Mouse (Mus musculus): Measurements from ENCODE around the gene Pax5. TPM values are rescaled to one million over a fixed set of nuclear protein-coding genes. Genes with fewer than 3 reads are reported as not detected.

The Pax5 gene
- polyA plus RNA-seq, 1 experiment from 2014 or later: 1.2 TPM

DNA sequence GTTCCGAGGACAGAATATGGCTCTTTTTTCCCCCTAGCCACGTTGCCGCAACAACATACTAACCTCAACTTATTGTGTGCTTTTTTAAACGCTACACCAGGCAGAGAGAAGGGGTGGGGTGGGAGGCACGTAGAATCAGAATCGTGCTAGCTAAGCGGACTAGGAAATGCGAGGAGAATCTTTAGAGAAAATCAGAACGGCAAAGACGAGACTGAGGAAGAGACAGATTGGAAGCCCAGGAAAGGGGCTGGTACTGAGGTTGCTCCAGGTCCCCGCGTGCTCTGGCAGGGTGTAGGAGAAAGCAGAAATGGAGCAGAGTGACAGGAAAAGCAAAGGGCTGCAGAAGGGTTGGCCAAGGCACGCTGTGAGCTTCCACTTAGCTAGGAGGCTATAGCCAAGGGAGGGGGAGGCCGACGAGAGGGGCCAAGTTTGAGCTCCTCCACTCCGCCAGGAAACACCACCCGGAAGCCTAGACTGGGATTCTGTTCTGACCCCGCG, 3.3 kb upstream of the Pax5 start:
- 1% methylated on average over 19 of the region's 19 CpGs for WGBS
- Histone ChIP-seq H3K4me3 (replicated peaks) (no peak overlapping the region), H3K4me1 (peaks cover 15% of the 10 kb centered on the region), H3K9me3 (replicated peaks) (no peaks in the 10 kb centered on the region), H3K27ac (replicated peaks) (no peak overlapping the region), H3K9ac (replicated peaks) (no peak overlapping the region), H3K27me3 (replicated peaks) (peaks cover 90% of the 10 kb centered on the region), H3K4me2 (no peak overlapping the region), H3K36me3 (no peaks in the 10 kb centered on the region)
- ATAC-seq (ENCODE audit: low FRiP score): no peak

DNA sequence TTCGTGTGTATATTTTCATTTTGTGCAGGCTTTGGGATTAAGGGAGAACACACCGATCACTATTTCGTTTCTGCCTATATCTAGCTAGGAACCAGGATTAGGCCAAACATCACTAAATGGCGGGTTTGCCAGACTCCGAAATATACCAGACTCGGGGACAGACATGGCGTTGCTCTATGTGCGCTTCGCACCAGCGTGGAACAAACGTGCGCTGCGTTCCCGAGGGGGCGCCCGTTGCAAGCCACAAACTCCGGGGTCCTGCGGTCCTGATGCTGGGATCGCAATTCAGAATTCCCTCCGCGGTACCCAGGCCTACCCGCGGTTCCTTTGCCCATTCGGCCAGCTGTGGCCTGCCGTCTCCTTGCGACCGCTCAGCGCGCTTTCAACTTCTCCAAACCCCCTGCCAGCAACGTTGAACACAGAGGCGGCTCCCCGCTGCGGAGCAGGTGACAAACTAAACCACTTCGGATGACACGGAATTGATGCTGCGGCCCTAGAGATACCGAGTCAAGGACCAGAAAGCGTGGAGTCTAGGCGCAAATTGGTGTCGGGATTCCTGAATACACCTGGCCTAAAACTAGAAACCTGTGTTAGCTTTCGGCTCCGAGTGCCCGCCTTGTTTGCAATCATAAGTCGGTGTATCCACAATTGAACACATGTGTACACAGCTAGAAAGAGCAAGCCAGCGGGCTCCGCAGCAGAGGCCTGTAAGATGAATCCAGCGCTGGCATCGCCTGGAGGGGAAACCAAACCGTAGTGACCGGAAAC, 2.7 kb upstream of the Pax5 start:
- Histone ChIP-seq H3K9me3 (replicated peaks) (no peaks in the 10 kb centered on the region), H3K4me1 (peaks cover 15% of the 10 kb centered on the region), H3K4me2 (peak overlapping the region; percentile 9; the same call in 1 of the 2 replicates), H3K9ac (replicated peaks) (no peak overlapping the region), H3K27me3 (replicated peaks) (peaks cover 90% of the 10 kb centered on the region), H3K36me3 (no peaks in the 10 kb centered on the region), H3K4me3 (replicated peaks) (no peak overlapping the region), H3K27ac (replicated peaks) (no peak overlapping the region)
- WGBS: under 1% methylated on average over 50 of the region's 50 CpGs
- ATAC-seq (ENCODE audit: low FRiP score): no peak

GRCm38 (mm10) chr4:44712051-44712700, 1.9 kb upstream of the Pax5 start:
- Histone ChIP-seq H3K9me3 (replicated peaks) (no peaks in the 10 kb centered on the region), H3K4me1 (peaks cover 15% of the 10 kb centered on the region), H3K9ac (replicated peaks) (no peak overlapping the region), H3K27ac (replicated peaks) (no peak overlapping the region), H3K4me2 (no peak overlapping the region), H3K27me3 (replicated peaks) (peaks cover 90% of the 10 kb centered on the region), H3K4me3 (replicated peaks) (no peak overlapping the region), H3K36me3 (no peaks in the 10 kb centered on the region)
- no peak for ATAC-seq (ENCODE audit: low FRiP score)
- WGBS: under 1% methylated on average over 25 of the region's 25 CpGs

GRCm38 (mm10) chr4:44711136-44711900, 1.0 kb upstream of the Pax5 start:
- no peak for ATAC-seq (ENCODE audit: low FRiP score)
- Histone ChIP-seq H3K9me3 (replicated peaks) (no peaks in the 10 kb centered on the region), H3K36me3 (no peaks in the 10 kb centered on the region), H3K27me3 (replicated peaks) (peaks cover 90% of the 10 kb centered on the region), H3K4me3 (replicated peaks) (no peak overlapping the region), H3K4me2 (no peak overlapping the region), H3K27ac (replicated peaks) (no peak overlapping the region), H3K4me1 (peaks cover 15% of the 10 kb centered on the region), H3K9ac (replicated peaks) (no peak overlapping the region)
- 1% methylated on average over 25 of the region's 25 CpGs for WGBS

GRCm38 (mm10) chr4:44710701-44711097, 412 bp upstream of the Pax5 start:
- ATAC-seq (ENCODE audit: low FRiP score): no peak
- Histone ChIP-seq H3K9ac (replicated peaks) (no peak overlapping the region), H3K36me3 (no peaks in the 10 kb centered on the region), H3K4me3 (replicated peaks) (no peak overlapping the region), H3K27me3 (replicated peaks) (peaks cover 95% of the 10 kb centered on the region), H3K4me2 (no peak overlapping the region), H3K9me3 (replicated peaks) (no peaks in the 10 kb centered on the region), H3K27ac (replicated peaks) (no peak overlapping the region), H3K4me1 (peaks cover 15% of the 10 kb centered on the region)
- 1% methylated on average over 30 of the region's 30 CpGs for WGBS

- H3K4me2 ChIP-seq: no peak overlapping the region
- H3K36me3 ChIP-seq: no peaks in the 10 kb centered on the region
- peaks cover 95% of the 10 kb centered on the region for H3K27me3 ChIP-seq (replicated peaks)
- no peak overlapping the region for H3K9ac ChIP-seq (replicated peaks)
- H3K4me1 ChIP-seq: peaks cover 24% of the 10 kb centered on the region
- ATAC-seq (ENCODE audit: low FRiP score): no peak
- no peaks in the 10 kb centered on the region for H3K9me3 ChIP-seq (replicated peaks)
- no peak overlapping the region for H3K27ac ChIP-seq (replicated peaks)
- H3K4me3 ChIP-seq (replicated peaks): no peak overlapping the region
These were observed 1.1 kb downstream of the Pax5 start for GRCm38 (mm10) chr4:44709091-44709695.

DNA sequence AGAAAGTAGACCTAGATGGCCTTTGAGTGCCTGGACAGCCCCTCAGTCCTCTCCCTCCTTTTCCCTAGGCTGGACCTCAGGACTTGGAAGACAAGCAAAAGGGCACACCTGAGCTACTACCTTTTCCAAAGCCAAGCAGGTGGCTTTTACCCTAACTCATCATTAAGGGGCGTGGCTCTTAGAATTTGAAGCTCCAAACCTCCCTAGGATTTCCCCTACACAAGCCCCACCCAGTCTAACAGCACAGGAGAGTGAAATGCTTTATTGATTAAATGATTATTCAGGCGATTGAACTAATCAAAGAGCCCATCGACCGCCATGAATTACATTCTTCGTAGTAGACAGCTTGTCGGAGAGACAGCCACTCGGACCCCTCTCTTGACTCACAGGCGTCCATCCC, 2.0 kb downstream of the Pax5 start:
- Histone ChIP-seq H3K27me3 (replicated peaks) (peaks cover 93% of the 10 kb centered on the region), H3K27ac (replicated peaks) (no peak overlapping the region), H3K4me2 (no peak overlapping the region), H3K9ac (replicated peaks) (no peak overlapping the region), H3K4me3 (replicated peaks) (no peak overlapping the region), H3K4me1 (peaks cover 33% of the 10 kb centered on the region), H3K36me3 (no peaks in the 10 kb centered on the region), H3K9me3 (replicated peaks) (no peaks in the 10 kb centered on the region)
- 53% methylated on average over 8 of the region's 8 CpGs for WGBS
- ATAC-seq (ENCODE audit: low FRiP score): no peak

GRCm38 (mm10) chr4:44706865-44707264, 3.4 kb downstream of the Pax5 start:
- Histone ChIP-seq H3K9ac (replicated peaks) (no peak overlapping the region), H3K36me3 (no peaks in the 10 kb centered on the region), H3K9me3 (replicated peaks) (no peaks in the 10 kb centered on the region), H3K4me3 (replicated peaks) (no peak overlapping the region), H3K4me1 (peaks cover 37% of the 10 kb centered on the region), H3K27ac (replicated peaks) (no peak overlapping the region), H3K27me3 (replicated peaks) (peaks cover 85% of the 10 kb centered on the region), H3K4me2 (no peak overlapping the region)
- no peak for ATAC-seq (ENCODE audit: low FRiP score)
- 32% methylated on average over 1 of the region's 1 CpGs for WGBS

GRCm38 (mm10) chr4:44705967-44706366, 4.3 kb downstream of the Pax5 start:
- no peaks in the 10 kb centered on the region for H3K9me3 ChIP-seq (replicated peaks)
- H3K36me3 ChIP-seq: no peaks in the 10 kb centered on the region

DNA sequence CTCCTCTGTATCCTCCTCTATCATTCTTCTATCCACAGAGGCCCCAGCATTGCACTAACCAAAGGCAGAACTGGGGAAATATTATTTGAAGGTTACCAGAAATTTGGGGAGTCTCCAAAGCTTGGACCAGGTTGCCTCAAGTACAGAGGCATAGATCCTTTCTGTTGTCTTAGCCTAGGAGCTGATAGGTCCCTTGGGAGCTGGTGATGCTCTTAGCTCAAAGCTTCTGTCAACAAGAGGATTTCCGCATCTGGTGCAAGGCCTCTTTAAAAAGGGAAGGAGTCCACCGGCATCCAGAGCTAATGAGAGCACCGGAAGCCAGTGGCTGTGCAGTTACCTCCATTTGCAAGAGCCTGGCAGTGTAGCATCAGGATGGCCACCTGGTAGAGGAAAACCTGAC, 5.1 kb downstream of the Pax5 start:
- WGBS: 9% methylated on average over 3 of the region's 3 CpGs
- ATAC-seq (ENCODE audit: low FRiP score): no peak
- H3K9ac ChIP-seq (replicated peaks): no peak overlapping the region
- no peak overlapping the region for H3K4me2 ChIP-seq
- peaks cover 87% of the 10 kb centered on the region for H3K27me3 ChIP-seq (replicated peaks)
- H3K4me1 ChIP-seq: peaks cover 37% of the 10 kb centered on the region
- no peaks in the 10 kb centered on the region for H3K36me3 ChIP-seq
- no peaks in the 10 kb centered on the region for H3K9me3 ChIP-seq (replicated peaks)
- H3K27ac ChIP-seq (replicated peaks): no peak overlapping the region
- H3K4me3 ChIP-seq (replicated peaks): no peak overlapping the region

More at GRCm38 (mm10) chr4:44705967-44706366, 4.3 kb downstream of the Pax5 start:
- Histone ChIP-seq H3K4me2 (no peak overlapping the region), H3K4me3 (replicated peaks) (no peak overlapping the region), H3K4me1 (peaks cover 41% of the 10 kb centered on the region), H3K27ac (replicated peaks) (no peak overlapping the region), H3K27me3 (replicated peaks) (peaks cover 85% of the 10 kb centered on the region), H3K9ac (replicated peaks) (no peak overlapping the region)
- 4% methylated on average over 7 of the region's 7 CpGs for WGBS
- ATAC-seq (ENCODE audit: low FRiP score): no peak

- H3K4me3 ChIP-seq (replicated peaks): peak overlapping the region; percentile 43
- ATAC-seq (ENCODE audit: low FRiP score): peak; percentile 94
- H3K9me3 ChIP-seq (replicated peaks): no peaks in the 10 kb centered on the region
- peaks cover 87% of the 10 kb centered on the region for H3K27me3 ChIP-seq (replicated peaks)
- H3K27ac ChIP-seq (replicated peaks): no peak overlapping the region
- peaks cover 37% of the 10 kb centered on the region for H3K4me1 ChIP-seq
- WGBS: under 1% methylated on average over 37 of the region's 38 CpGs
- peak overlapping the region; percentile 69 for H3K4me2 ChIP-seq
- H3K36me3 ChIP-seq: no peaks in the 10 kb centered on the region
- no peak overlapping the region; the same call in 1 of the 2 replicates for H3K9ac ChIP-seq (replicated peaks)
These were observed 5.9 kb downstream of the Pax5 start for GRCm38 (mm10) chr4:44704369-44704745.

Data from neural tube, embryonic 15.5 days (tissue).